Mouse (Mus musculus) thymus, adult 2 months (tissue): ENCODE measurements around the gene Teddm1b. TPM values are rescaled to one million over a fixed set of nuclear protein-coding genes. Genes with fewer than 3 reads are reported as not detected.

ENCODE experiments used
- DNase-seq: peaks from one replicate; pipeline ENCODE4 v3.0.0; 2021
- H3K27ac ChIP-seq: fragments of 200-500 bp; 2 replicates; pipeline ENCODE4 v1.5.1; 2012; ENCODE audit warnings: low read length, control low read depth; ENCODE audit not compliant: control insufficient read depth, insufficient read depth
- H3K27me3 ChIP-seq: fragments of 200-500 bp; 2 replicates; pipeline ENCODE4 v1.6.1; 2012; ENCODE audit warnings: mild to moderate bottlenecking, low read length, moderate library complexity, mixed read lengths; ENCODE audit not compliant: control insufficient read depth, insufficient read depth
- H3K36me3 ChIP-seq: fragments of 200-500 bp; 2 replicates; pipeline ENCODE4 v1.6.1; 2012; ENCODE audit warnings: mild to moderate bottlenecking, low read length, moderate library complexity; ENCODE audit not compliant: control insufficient read depth, insufficient read depth
- H3K4me1 ChIP-seq: fragments of 200-500 bp; replicated peaks from 2 replicates; pipeline ENCODE4 v1.6.1; 2012; ENCODE audit warnings: low read length; ENCODE audit not compliant: control insufficient read depth, insufficient read depth
- H3K4me3 ChIP-seq: fragments of 200-500 bp; 2 replicates; pipeline ENCODE4 v1.5.1; 2012; ENCODE audit warnings: mild to moderate bottlenecking, low read length, control low read depth, moderate library complexity; ENCODE audit not compliant: control insufficient read depth, insufficient read depth
- CTCF ChIP-seq: fragments of 200-500 bp; IDR thresholded peaks from 2 replicates; pipeline ENCODE4 v1.5.1; 2012; ENCODE audit warnings: mild to moderate bottlenecking, control low read depth, low read length, moderate library complexity, borderline replicate concordance; ENCODE audit not compliant: control insufficient read depth, poor library complexity, insufficient read depth; ENCODE audit errors: extremely low read depth
- POLR2A ChIP-seq: fragments of 200-500 bp; IDR thresholded peaks from 2 replicates; pipeline ENCODE4 v1.6.1; 2012; ENCODE audit warnings: mild to moderate bottlenecking, low read length, control low read depth, moderate library complexity; ENCODE audit not compliant: control insufficient read depth, poor library complexity, insufficient read depth; ENCODE audit errors: extremely low read depth
- WGBS: fragments of 180-500 bp; shearing (Covaris S2); methylation state at CpG from one replicate; pipeline ENCODE4 v1.1.7; 2018; 5-methylcytosine and 5-hydroxymethylcytosine counted together
- polyA plus RNA-seq: library from polyadenylated mRNA; depleted of rRNA; stranded (reverse); fragments of >200 nt; gene quantifications from 2 replicates; pipeline ENCODE4 v1.2.3, GENCODE M21; 2012

The Teddm1b gene
- polyA plus RNA-seq, 1 experiment = 0.26 TPM

DNA sequence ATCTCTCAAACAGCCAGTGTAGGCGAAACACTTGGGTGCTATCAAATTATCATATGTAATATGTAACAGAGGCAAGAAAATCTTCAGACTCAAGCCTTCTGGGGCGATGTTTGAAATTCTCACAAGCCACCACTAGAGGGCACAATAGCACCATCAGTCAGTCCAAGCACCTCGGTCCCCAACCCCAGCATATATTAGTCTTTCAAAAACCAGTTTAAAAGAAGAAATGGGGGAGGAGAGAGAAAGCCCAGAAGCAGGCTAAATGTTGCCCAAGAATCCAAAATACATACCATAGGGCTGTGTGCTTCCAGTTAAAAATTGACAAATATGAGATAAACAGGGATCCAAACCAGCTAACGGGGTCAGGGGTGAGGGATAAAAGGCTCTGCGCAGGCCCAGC, 20.8 kb downstream of the Teddm1b start:
- 42% methylated on average over 5 of the region's 5 CpGs for WGBS
- TF ChIP-seq POLR2A (no peak), CTCF (no peak)
- Histone ChIP-seq H3K4me1 (peaks cover 5% of the 10 kb centered on the region), H3K27me3 (no peaks in the 10 kb centered on the region), H3K27ac (no peak overlapping the region), H3K36me3 (no peaks in the 10 kb centered on the region), H3K4me3 (no peak overlapping the region)
- DNase-seq = peak; percentile 66

- H3K36me3 ChIP-seq = no peaks in the 10 kb centered on the region
- 98% methylated on average over 8 of the region's 8 CpGs for WGBS
- H3K27me3 ChIP-seq = no peaks in the 10 kb centered on the region
- DNase-seq = no peak
- TF ChIP-seq POLR2A (no peak), CTCF (no peak)
- H3K27ac ChIP-seq = no peak overlapping the region
- H3K4me1 ChIP-seq = peaks cover 13% of the 10 kb centered on the region
- H3K4me3 ChIP-seq = no peak overlapping the region
Observed at GRCm38 (mm10) chr1:153897196-153897595, 23.1 kb downstream of the Teddm1b start.

DNA sequence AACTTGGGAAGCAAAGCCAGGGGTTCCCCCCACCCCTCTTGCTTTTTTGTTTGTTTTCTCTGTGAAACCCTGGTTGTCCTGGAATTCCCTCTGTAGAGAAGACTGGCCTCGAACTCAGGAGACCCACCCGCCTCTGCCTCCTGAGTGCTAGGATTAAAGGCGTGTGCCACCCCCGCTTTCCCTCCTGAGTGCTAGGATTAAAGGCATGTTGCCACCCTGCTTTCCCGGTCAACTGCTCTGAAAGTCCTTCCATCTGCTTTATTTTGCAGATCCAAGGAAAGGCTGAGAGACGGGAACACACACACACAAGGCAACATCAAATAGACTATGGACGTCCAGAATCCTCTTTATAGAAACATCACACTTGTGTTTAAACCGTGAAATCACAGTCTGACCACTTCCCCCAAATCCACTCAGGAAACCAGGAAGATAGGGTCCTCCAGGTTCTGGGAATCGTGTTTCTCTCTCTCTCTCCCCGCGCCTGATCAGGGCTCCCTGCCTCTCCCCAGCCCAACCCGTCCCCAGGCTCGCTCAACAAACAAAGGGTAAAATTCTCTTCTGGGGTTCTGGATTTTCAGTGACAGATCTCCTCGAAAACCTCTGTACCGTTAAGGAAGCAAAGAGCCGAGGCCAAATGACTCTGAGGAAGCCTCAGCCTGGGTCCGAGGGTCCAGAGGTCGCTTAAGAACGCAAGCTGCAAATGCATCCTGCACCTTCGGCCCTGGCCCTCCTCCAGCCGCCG, 25.0 kb downstream of the Teddm1b start:
- no peaks in the 10 kb centered on the region for H3K27me3 ChIP-seq
- H3K4me1 ChIP-seq = peaks cover 13% of the 10 kb centered on the region
- DNase-seq = peak; percentile 5
- TF ChIP-seq POLR2A = no peak
- TF ChIP-seq CTCF = no peak
- H3K4me3 ChIP-seq = peak overlapping the region; percentile 90
- H3K27ac ChIP-seq = peak overlapping the region; percentile 60; the same call in 1 of the 2 replicates
- WGBS = 25% methylated on average over 22 of the region's 22 CpGs
- H3K36me3 ChIP-seq = peaks cover 12% of the 10 kb centered on the region

DNA sequence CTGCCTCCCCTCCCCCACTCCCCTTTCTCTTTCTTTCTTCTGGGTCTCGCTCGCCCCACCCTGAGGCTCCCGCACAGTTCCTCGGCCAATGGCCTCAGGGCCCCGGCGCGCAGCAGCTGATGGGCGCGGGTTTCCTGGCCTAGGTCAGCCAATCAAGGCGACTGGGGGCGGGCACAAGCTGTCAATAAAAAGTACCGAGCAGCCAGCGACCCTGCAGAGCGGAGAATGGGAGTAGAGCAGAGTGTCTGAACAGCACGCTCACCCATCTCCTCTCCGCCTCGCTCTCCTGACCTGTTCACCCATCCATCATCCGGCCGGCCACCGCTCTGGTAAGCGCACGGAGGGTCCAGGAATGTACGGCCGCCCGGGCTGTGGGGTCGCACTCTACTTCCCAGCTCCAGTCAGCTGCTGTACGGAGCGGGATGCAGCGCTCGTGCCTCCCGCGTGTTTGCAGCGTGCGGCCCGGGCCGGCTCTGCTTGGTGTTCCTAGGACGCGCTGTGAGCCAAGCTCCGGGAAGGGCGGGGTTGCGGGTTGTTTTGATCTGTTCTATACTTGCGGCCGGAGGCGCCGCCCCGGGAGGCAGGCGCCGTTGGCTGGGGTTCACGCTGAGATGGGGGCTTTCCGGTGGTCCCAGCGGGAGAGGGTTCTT, 25.7 kb downstream of the Teddm1b start, which contains the start of the genes Glul and Teddm2:
Gene Glul (plus strand): TSS at position 214 of the 650 bp plus-strand sequence.
Gene Teddm2 (minus strand): TSS at position 498 of the 650 bp plus-strand sequence.
- Histone ChIP-seq H3K36me3 (peaks cover 19% of the 10 kb centered on the region), H3K4me3 (peak within 1 kb of the TSS; percentile 90), H3K4me1 (peaks cover 13% of the 10 kb centered on the region), H3K27ac (peak within 1 kb of the TSS; percentile 60), H3K27me3 (no peaks in the 10 kb centered on the region)
- under 1% methylated on average over 51 of the region's 51 CpGs for WGBS
- peak; percentile 95 for DNase-seq
- TF ChIP-seq CTCF (peak; percentile 32; the same call in 1 of the 2 replicates), POLR2A (peak; percentile 98)

DNA sequence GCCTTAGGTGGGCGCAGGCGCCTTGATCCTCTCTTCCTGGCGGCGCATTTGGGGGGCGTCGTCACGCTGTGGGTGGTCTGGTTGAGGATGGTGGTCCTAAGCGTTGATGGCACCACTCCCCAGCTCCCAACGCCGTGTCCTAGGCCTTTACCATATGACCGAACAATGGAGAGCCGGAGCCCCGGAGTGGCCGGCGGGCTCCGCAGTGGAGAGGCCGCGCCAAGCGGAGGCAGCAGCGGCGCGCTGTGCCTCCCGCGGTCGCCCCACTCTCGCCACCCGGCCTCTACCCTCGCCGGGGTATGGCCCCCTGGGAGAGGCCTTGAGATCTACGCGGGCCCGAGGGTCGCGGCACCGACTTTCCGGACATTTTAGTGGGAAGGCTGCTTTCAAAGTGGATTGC, 26.2 kb downstream of the Teddm1b start:
- Histone ChIP-seq H3K4me3 (peak overlapping the region; percentile 90), H3K27ac (no peak overlapping the region), H3K4me1 (peaks cover 13% of the 10 kb centered on the region), H3K27me3 (no peaks in the 10 kb centered on the region), H3K36me3 (peaks cover 24% of the 10 kb centered on the region)
- TF ChIP-seq POLR2A (no peak), CTCF (0 out of 2 replicates have a peak, but pooled peaks have one; percentile 6)
- DNase-seq = peak; percentile 43
- WGBS = 0% methylated on average over 36 of the region's 36 CpGs

DNA sequence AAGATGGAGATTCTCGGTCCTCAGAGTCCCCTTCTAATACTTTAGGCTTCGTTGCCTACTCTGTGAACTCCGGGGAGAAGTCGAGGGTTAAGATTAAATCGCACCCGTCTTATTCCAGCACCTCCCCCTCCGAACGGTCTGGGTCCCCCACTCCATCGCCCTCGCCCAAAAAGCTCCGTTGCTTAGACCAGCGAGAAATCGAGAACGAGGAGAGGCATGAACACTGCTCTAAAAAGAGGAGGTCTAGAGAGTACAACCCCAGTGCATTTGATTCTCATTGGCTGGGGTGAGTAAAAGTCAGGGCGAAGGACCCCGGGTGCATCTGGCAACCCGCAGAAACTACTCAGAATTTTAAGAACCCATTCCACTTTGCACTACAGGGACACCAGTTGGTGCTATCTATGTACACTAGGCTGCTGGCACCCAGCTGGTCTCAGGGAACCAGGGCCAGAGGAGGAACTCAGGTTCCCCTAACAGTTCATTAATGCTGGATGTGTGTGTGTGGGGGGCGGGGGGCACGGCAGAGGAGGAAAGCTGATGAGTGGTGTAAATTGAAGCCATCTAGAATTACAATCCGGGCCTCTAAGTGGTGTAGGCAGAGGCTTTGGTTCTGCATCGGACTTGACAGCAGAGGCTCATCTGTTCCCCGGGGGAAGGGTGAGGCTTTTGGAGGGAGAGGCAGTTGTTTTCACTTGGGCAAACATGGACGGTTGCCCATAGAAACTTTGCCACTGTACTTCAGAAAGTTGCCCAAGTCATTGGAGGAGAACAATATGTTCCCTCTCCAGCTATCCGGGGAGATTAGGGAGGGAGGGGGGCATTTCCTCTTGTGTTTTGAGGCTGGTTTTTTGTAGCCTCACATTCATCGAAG, 26.9 kb downstream of the Teddm1b start:
- peaks cover 13% of the 10 kb centered on the region for H3K4me1 ChIP-seq
- H3K4me3 ChIP-seq = peak overlapping the region; percentile 90
- peaks cover 27% of the 10 kb centered on the region for H3K36me3 ChIP-seq
- peak; percentile 32 for DNase-seq
- H3K27me3 ChIP-seq = no peaks in the 10 kb centered on the region
- WGBS = 5% methylated on average over 25 of the region's 25 CpGs
- TF ChIP-seq POLR2A (no peak), CTCF (no peak)
- no peak overlapping the region for H3K27ac ChIP-seq
